Mouse (Mus musculus): ENCODE results near the gene Paxx. TPM values are rescaled to one million over a fixed set of nuclear protein-coding genes. Genes with fewer than 3 reads are reported as not detected.

Paxx gene
- total and polyA plus RNA-seq, 3 experiments: 13.9 to 16.2 (median 15.1) TPM

GRCm38 (mm10) chr2:25488671-25489068 lies 27.8 kb upstream of the Paxx start:
- Histone ChIP-seq H3K27ac (ENCODE audit: insufficient read depth, low read depth) (no peak overlapping the region), H3K4me2 (ENCODE audit: insufficient read depth, low read depth, poor library complexity, severe bottlenecking) (no peak overlapping the region), H3K27me3 (replicated peaks) (peaks cover 28% of the 10 kb centered on the region), H3K9ac (ENCODE audit: insufficient read depth, low read depth) (no peak overlapping the region), H3K36me3 (replicated peaks in 1 of 2; ENCODE audit: control insufficient read depth in 1 of 2, insufficient read depth in 1 of 2, low read length in 1 of 2) (no peaks in the 10 kb centered on the region), H3K9me3 (replicated peaks; ENCODE audit: low read length) (peaks cover 11% of the 10 kb centered on the region), H3K79me2 (replicated peaks; ENCODE audit: control insufficient read depth, extremely low read depth, insufficient read depth, poor library complexity, severe bottlenecking) (no peaks in the 10 kb centered on the region), H3K4me3 (replicated peaks in 1 of 3; ENCODE audit: low read depth in 2 of 3, low read length in 2 of 3, poor library complexity in 1 of 3) (no peak overlapping the region), H3K4me1 (ENCODE audit: control insufficient read depth in 1 of 2, insufficient read depth in 2 of 2) (peaks cover 4 to 14% of the 10 kb centered on the region in 2 experiments; a peak in 3 of 4 replicates)
- dilution Hi-C loops (cut with MboI; ENCODE audit: extremely low pct_ligation_motif_present, extremely low pct_unique_long_range_greater_than_20kb, low sequenced_read_pairs): no loop called here
- TF ChIP-seq KAT2A (IDR thresholded peaks at IDR 0.05; ENCODE audit: insufficient replicate concordance, low read length) (no peak), UBTF (IDR thresholded peaks at IDR 0.05; ENCODE audit: low read depth, low read length) (no peak), MAZ (IDR thresholded peaks at IDR 0.05; ENCODE audit: low read depth, low read length) (no peak), SIN3A (IDR thresholded peaks at IDR 0.05; ENCODE audit: low read length) (no peak), USF2 (conservative IDR thresholded peaks at IDR 0.05; ENCODE audit: low read depth, low read length) (no peak), NRF1 (IDR thresholded peaks at IDR 0.05; ENCODE audit: low read depth, low read length) (no peak), CHD2 (IDR thresholded peaks at IDR 0.05; ENCODE audit: low read length) (no peak), POLR2AphosphoS2 (IDR thresholded peaks at IDR 0.05; ENCODE audit: low read depth, low read length) (no peak), MEF2A (IDR thresholded peaks at IDR 0.05; ENCODE audit: borderline replicate concordance, low read depth, low read length) (no peak), SMC3 (IDR thresholded peaks at IDR 0.05; ENCODE audit: low read depth, low read length) (no peak), MAX (IDR thresholded peaks at IDR 0.05; ENCODE audit: low read length) (no peak)
- no peak for DNase-seq (ENCODE audit: extremely low read depth)
- in situ Hi-C loops (cut with MboI; ENCODE audit: low pct_ligation_motif_present, low pct_unique_long_range_greater_than_20kb, low sequenced_read_pairs): no loop called here

DNA sequence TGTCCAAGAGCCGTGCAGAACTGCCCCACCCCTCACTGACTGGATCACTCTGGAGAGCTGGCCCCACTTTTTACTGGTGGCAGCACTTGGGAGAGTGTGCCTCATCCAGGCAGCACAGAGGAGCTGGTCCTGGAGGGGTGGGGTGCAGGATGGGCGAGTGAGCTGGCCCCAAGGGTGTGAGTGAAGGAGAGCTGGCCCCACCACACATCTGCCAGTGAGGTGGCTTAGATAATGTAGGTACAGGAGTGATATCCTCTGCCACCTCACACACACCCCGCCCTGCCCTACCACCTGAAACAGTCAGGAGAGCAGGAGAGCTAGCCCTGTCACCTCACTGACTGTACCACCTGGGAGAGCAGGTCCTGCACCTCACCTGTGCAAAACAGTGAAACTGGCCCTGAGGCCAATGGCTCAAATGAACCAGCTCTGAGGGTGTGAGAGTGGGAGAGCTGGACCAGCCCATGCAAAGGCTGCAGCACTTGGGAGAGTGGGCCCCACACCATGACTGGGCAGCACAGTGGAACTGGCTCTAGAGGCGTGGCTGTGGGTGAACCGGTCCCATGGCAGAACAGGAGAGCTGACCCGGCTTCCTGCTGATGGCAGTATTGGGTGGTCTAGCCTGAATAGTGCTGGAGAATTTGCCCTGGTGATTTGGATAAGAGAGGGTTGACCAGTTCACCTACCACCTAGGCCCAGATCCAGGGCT lies 27.2 kb upstream of the Paxx start:
- Histone ChIP-seq H3K27me3 (replicated peaks) (peaks cover 32% of the 10 kb centered on the region), H3K9me3 (replicated peaks; ENCODE audit: low read length) (peaks cover 11% of the 10 kb centered on the region), H3K4me2 (ENCODE audit: insufficient read depth, low read depth, poor library complexity, severe bottlenecking) (no peak overlapping the region), H3K79me2 (replicated peaks; ENCODE audit: control insufficient read depth, extremely low read depth, insufficient read depth, poor library complexity, severe bottlenecking) (no peaks in the 10 kb centered on the region), H3K36me3 (replicated peaks in 1 of 2; ENCODE audit: control insufficient read depth in 1 of 2, insufficient read depth in 1 of 2, low read length in 1 of 2) (no peaks in the 10 kb centered on the region), H3K4me3 (replicated peaks in 1 of 3; ENCODE audit: low read depth in 2 of 3, low read length in 2 of 3, poor library complexity in 1 of 3) (no peak overlapping the region), H3K9ac (ENCODE audit: insufficient read depth, low read depth) (no peak overlapping the region), H3K4me1 (ENCODE audit: control insufficient read depth in 1 of 2, insufficient read depth in 2 of 2) (peaks cover 4 to 14% of the 10 kb centered on the region in 2 experiments; a peak in 3 of 4 replicates), H3K27ac (ENCODE audit: insufficient read depth, low read depth) (no peak overlapping the region)
- no peak for TF ChIP-seq CHD1 (IDR thresholded peaks at IDR 0.05; ENCODE audit: low read depth, low read length)
- no peak for TF ChIP-seq MAZ (IDR thresholded peaks at IDR 0.05; ENCODE audit: low read depth, low read length)
- TF ChIP-seq GABPA (IDR thresholded peaks at IDR 0.05; ENCODE audit: insufficient replicate concordance, low read depth, low read length): no peak
- no peak for TF ChIP-seq HCFC1 (IDR thresholded peaks at IDR 0.05; ENCODE audit: low read depth, low read length)
- no peak for TF ChIP-seq RAD21 (IDR thresholded peaks at IDR 0.05; ENCODE audit: low read depth, low read length)
- in situ Hi-C loops (cut with MboI; ENCODE audit: low pct_ligation_motif_present, low pct_unique_long_range_greater_than_20kb, low sequenced_read_pairs) (no loop called here), dilution Hi-C loops (cut with MboI; ENCODE audit: extremely low pct_ligation_motif_present, extremely low pct_unique_long_range_greater_than_20kb, low sequenced_read_pairs) (no loop called here)
- no peak for DNase-seq (ENCODE audit: extremely low read depth)

Measured in CH12.LX (cell line).